Mouse (Mus musculus) left cerebral cortex, postnatal 25 days (tissue): ENCODE results near the gene Mamld1. TPM values are rescaled to one million over a fixed set of nuclear protein-coding genes. Genes with fewer than 3 reads are reported as not detected.
"Not testable (repeated sequence)": the region's sequence is repeated elsewhere in the genome, so short reads cannot be mapped to it uniquely, and the experiment has no call there.

Experiments
- DNase-seq, 2 experiments: peaks; one replicate each; pipeline ENCODE4 v3.0.0; 2022; ENCODE audit warnings: low spot score in 2 of 2, mixed read lengths in 1 of 2
- intact Hi-C: fragments of 180-260 bp; cut with DNase I; formaldehyde crosslinking; loops from one replicate; pipeline ENCODE4 v1.15.1; 2025
- total RNA-seq, 2 experiments: library from RNA; stranded (reverse); gene quantifications; 2 replicates each; pipeline ENCODE4 v1.2.3; 2021

Gene Mamld1
- 10 to 100 TPM; 31.8 to 35.2 TPM for total RNA-seq

DNA sequence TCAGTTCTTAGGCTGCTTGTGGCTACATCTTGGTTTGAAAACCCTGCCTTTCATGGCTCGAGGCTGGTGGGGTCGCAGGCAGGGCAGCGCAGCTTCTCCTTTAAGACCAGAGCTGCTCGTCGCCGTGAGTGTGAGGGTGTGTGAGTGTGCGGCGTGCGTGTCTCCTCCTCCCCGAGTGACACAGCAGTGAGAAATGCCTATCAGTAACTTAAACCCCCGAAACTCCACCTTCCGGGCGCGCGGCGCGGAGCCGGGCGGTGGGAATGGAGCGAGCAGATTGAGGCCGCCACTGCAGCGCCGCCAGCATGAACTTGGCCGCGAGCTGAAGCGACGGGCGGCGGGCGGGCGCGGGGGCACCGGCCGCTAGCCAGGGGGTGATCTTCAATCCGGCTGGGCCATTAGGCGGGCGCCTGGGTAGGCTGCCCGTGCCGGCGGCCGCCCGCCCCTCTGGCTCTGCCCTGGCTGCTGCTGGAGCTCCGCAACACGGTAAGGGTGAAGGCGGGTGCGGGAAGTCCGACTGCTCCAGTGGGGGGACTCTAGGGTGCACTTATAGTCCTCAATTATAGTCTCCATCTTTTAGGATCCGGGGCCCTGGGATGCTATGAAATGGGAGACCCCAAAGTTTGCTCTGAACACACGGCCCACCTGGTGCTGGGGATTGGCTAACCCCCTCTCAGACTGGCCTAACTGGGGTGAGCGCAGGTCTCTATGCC, at the start of gene Mamld1:
Gene Mamld1 (plus strand): TSS at position 393 of the 713 bp plus-strand sequence.
- intact Hi-C loops, result loop anchor here (1.0 to 5.0 kb wide), 6 partner anchors 52 to 332 kb away; partner anchors contain the start of gene Mtmr1
- peak; percentile 70 to 92 for DNase-seq

- intact Hi-C loops, result no loop called here
- DNase-seq, result no peak
Measured at GRCm38 (mm10) chrX:71024718-71025117, 25.3 kb upstream of the Mamld1 start.

DNA sequence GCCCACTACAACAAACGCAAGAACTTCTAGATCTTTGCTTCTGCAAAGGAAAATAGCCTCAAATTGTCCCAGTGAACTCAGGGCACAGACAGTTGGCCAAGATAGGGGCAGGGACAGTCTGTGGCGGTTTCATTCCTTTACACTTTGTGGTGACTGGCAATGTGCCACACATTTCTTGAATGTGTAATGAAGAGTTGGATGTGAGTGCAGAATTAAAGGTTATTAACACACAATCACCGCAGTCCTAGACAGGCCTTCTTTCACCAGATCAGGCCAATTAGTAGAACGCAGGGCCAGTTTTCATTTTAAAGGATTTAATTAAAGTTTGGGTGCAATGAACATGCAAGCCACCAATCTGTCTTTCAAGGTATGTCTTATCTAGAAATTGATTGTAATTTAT, 22.0 kb upstream of the Mamld1 start:
- DNase-seq, result no peak
- intact Hi-C loops, result no loop called here

- peak in 1 of 2 experiments; percentile 35 for DNase-seq
- intact Hi-C loops, result not testable (repeated sequence)
Measured at GRCm38 (mm10) chrX:71028976-71029375, 21.1 kb upstream of the Mamld1 start.

GRCm38 (mm10) chrX:71050677-71051311, 738 bp downstream of the Mamld1 start:
- peak; percentile 17 to 25 for DNase-seq
- intact Hi-C loops, result loop anchor here (1.0 to 5.0 kb wide), 7 partner anchors 52 to 468 kb away; partner anchors contain the start of gene Mtmr1

- intact Hi-C loops, result loop anchor here (1.0 to 5.0 kb wide), 7 partner anchors 51 to 469 kb away; partner anchors contain the start of gene Mtmr1
- DNase-seq, result peak; percentile 23
Measured at GRCm38 (mm10) chrX:71051361-71052114, 1.5 kb downstream of the Mamld1 start.

DNA sequence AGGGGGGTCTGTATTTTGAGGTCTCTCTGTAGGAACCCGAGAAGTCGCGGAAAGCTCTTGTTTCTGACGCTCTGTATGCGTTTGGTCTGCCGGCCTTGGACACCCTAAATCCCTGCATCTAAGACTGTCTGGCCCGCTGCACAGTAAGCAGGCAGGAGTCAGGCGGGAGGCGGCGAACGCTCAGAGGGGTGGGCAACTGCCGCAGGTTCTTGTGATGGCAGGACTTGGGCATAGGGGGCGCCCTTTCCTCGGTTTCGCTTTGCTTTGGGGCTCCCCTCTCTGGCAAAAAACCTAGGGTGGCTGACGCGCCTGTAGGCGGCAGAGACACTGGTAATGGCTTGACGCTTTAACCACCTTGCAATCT, 2.0 kb downstream of the Mamld1 start:
- DNase-seq, result peak; percentile 71 to 79
- intact Hi-C loops, result loop anchor here (2.0 to 5.0 kb wide), 6 partner anchors 50 to 330 kb away; partner anchors contain the start of gene Mtmr1

DNA sequence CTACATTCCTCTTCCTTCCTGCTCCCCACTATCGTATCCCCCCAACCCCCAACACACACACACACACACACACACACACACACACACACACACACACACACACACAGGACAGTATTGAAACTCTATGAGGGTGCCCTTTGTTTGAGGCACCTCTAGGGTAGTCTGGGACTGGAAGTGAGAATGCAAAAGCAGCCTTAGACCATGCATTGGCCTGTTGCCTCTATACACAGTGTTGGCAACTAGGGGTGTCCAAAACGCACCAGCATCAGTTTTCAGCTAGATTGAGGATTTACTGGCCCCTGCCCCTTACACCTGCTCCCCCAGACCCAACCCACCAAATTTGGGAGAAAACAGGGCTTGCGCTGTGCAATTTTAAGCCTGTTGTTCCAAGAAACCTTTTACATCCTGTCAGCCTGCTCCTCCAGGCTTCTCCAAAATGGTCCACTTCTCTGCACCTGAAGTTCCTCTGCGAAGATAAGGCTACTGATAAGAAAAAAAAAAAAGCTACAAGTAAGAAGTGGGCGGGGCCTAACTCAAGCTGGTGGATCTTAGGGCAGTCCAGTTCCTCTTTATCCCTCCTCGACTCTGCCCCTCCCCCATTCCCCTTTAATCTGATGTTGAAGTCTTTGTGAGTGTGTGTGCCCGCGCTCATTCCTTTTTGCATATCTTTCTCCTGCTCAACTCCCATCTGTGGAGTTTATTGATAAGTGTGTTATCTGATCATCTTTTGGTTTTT, 2.6 kb downstream of the Mamld1 start:
- DNase-seq, result peak; percentile 5 to 20
- intact Hi-C loops, result loop anchor here (2.0 to 5.0 kb wide), 6 partner anchors 50 to 330 kb away; partner anchors contain the start of gene Mtmr1

GRCm38 (mm10) chrX:71053246-71053645, 3.2 kb downstream of the Mamld1 start:
- no peak for DNase-seq
- intact Hi-C loops, result loop anchor here (2.0 to 5.0 kb wide), 6 partner anchors 49 to 329 kb away; partner anchors contain the start of gene Mtmr1

GRCm38 (mm10) chrX:71056968-71057367, 6.9 kb downstream of the Mamld1 start:
- no peak for DNase-seq
- intact Hi-C loops, result loop anchor here (5.0 kb wide), 1 partner anchor 85 kb away; no protein-coding TSS in a partner anchor

DNA sequence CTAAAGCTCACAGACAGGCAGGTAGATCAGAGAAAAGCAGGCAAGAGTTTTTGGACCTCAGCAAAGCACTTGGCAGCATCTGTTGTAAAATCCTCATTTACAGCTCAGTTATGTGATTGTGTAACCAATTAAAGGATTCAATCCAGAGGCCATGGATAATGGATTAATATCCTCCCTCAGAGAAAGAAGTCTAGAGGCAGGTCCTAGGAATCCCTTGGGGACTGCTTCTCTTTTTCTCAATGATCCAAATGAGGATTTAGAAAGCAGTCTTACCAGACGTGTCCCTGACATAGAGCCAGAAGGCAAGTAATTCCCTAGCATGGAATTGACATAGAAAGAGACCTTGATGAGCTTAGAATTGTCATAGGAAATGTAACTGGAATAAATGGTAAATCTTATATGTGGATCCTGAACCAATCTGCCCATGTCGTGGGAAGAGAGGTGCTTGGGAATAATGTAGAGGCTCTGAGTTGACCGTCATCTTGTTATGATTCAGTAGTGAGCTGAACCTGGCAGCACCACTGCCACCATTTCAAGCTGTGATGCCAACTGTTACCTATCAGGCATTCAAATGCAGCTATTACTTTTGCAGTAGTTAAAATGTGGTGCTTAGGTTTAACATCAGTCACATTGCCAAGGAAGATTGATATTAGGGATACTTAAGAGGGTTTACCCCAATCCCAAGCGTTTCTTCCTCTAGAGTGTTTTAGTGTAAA, 35.2 kb downstream of the Mamld1 start:
- no peak for DNase-seq
- intact Hi-C loops, result loop anchor here (5.0 kb wide), 1 partner anchor 48 kb away; no protein-coding TSS in a partner anchor

DNA sequence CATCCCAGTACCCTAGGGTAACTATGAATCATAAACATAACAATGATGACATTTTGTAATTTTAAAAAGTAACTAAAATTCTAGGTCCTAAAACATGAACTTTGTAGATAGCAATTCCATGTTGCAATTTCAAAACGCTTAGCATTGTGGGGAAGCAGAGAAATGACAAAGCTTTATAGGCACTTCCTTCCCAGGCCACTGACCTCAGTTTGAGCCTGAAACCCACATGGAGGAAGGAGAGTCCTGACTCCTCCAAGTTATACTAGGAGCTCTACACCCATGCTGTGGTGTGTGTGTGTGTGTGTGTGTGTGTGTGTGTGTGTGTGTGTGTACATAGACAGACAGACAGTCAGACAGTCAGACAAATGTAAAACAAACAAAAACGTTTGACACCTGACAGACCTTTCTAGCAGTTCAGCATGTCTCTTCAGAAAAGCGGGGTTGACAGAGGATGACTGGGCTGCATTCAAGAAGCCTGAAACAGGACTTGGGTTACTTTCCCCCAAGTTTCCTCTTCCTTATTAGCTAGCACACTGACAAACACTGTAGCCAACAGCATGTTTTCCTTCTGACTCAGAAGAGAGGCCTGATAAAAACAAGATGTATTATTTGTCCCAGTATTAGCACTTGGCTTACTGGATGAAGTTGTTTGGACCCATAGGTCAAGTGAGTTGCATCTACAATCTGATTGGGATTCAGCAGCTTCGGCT, 37.5 kb downstream of the Mamld1 start:
- intact Hi-C loops, result loop anchor here (5.0 kb wide), 1 partner anchor 50 kb away; no protein-coding TSS in a partner anchor
- no peak for DNase-seq

- DNase-seq, result no peak
- intact Hi-C loops, result loop anchor here (5.0 kb wide), 1 partner anchor 51 kb away; no protein-coding TSS in a partner anchor
Measured at GRCm38 (mm10) chrX:71088080-71088414, 38.0 kb downstream of the Mamld1 start.

- no peak for DNase-seq
- intact Hi-C loops, result no loop called here
Measured at GRCm38 (mm10) chrX:71105820-71106219, 55.8 kb downstream of the Mamld1 start.

DNA sequence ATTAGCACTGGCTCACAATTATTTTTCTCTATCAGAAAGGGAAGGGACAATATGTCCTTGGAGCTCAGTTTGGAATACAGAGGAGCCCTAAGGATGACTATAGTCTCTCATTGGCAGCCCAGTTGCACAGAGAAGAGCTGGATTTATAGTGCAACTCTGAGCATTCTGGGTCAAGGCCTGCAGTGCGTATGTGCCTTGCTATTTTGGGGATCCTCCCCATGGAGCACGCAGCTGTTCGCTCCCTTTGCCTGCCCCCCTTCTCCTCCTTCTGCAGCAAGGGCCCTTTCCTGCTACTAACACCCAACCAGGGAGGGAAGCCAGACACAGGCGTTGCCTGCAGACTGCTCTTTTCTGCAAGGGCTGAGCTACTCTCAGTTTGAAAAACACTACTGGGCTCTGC, 56.3 kb downstream of the Mamld1 start:
- intact Hi-C loops, result no loop called here
- DNase-seq, result peak; percentile 16 to 80

GRCm38 (mm10) chrX:71108056-71108735, 58.1 kb downstream of the Mamld1 start:
- DNase-seq, result no peak
- intact Hi-C loops, result no loop called here

DNA sequence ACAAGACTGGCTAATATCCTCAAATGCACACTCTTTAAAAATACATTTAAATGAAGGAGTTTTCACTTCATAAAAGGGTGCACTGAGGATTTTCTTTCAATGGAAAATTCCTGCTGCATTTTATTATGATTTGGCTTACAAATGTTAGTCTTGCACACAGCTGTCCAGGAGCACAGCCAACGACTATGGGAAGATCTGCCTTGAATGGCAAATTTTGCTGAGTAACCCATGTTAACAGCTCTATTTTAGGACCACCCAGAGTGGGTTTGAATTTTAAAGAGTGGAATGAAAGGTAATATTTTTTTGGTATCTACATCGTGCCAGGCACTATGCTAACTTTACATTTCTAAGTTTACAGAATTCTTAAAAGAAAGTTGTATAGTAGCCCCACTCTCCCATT, 60.3 kb downstream of the Mamld1 start:
- intact Hi-C loops, result no loop called here

More for the DNA sequence above, 60.3 kb downstream of the Mamld1 start:
- peak in 1 of 2 experiments; percentile 52 for DNase-seq
